Mouse (Mus musculus) stomach, postnatal 0 days (tissue): Measurements from ENCODE around the gene Lmnb2. TPM values are rescaled to one million over a fixed set of nuclear protein-coding genes. Genes with fewer than 3 reads are reported as not detected.

Experiments
- ATAC-seq: fragments of 200-750 bp; cut with Nextera tagmentation; 2 replicates; pipeline ENCODE4 v1.8.0; 2017; ENCODE audit not compliant: low FRiP score, low TSS enrichment
- DNase-seq: peaks from one replicate; pipeline ENCODE4 v3.0.0-alpha.2; 2016; ENCODE audit warnings: low spot score
- H3K27ac ChIP-seq: fragments of 300-500 bp; sonication (generic); replicated peaks from 2 replicates; pipeline ENCODE4 v1.5.1; 2014; ENCODE audit warnings: mild to moderate bottlenecking, control low read depth
- H3K27me3 ChIP-seq: fragments of 300-500 bp; sonication (generic); 2 replicates; pipeline ENCODE4 v1.6.1; 2014; ENCODE audit warnings: low read length; ENCODE audit not compliant: control insufficient read depth, insufficient read depth
- H3K36me3 ChIP-seq: fragments of 300-500 bp; sonication (generic); 2 replicates; pipeline ENCODE4 v1.6.1; 2014; ENCODE audit warnings: low read length, mixed read lengths; ENCODE audit not compliant: control insufficient read depth, insufficient read depth
- H3K4me1 ChIP-seq: fragments of 300-500 bp; sonication (generic); replicated peaks from 2 replicates; pipeline ENCODE4 v1.6.1; 2014; ENCODE audit warnings: antibody characterized with exemption; ENCODE audit not compliant: control insufficient read depth, insufficient read depth
- H3K4me2 ChIP-seq: fragments of 300-500 bp; sonication (generic); replicated peaks from 2 replicates; pipeline ENCODE4 v1.6.1; 2014; ENCODE audit warnings: low read depth, mild to moderate bottlenecking, control low read depth, moderate library complexity
- H3K4me3 ChIP-seq: fragments of 300-500 bp; sonication (generic); 2 replicates; pipeline ENCODE4 v1.5.1; 2014; ENCODE audit warnings: low read depth, low read length, control low read depth
- H3K9ac ChIP-seq: fragments of 300-500 bp; sonication (generic); 2 replicates; pipeline ENCODE4 v1.6.1; 2014; ENCODE audit warnings: mild to moderate bottlenecking, low read length, control low read depth, mixed read lengths
- H3K9me3 ChIP-seq: fragments of 300-500 bp; sonication (generic); 2 replicates; pipeline ENCODE4 v1.6.1; 2016; ENCODE audit warnings: low read length; ENCODE audit not compliant: control insufficient read depth
- CTCF ChIP-seq: IDR thresholded peaks from 2 replicates; pipeline ENCODE4 v1.5.1; 2016; ENCODE audit warnings: antibody characterized with exemption, low read depth, mild to moderate bottlenecking, moderate library complexity
- EP300 ChIP-seq: optimal IDR thresholded peaks from 2 replicates; pipeline ENCODE3; 2016; ENCODE audit warnings: antibody characterized with exemption
- WGBS: fragments of 180-500 bp; shearing (Covaris S2); extraction: QIAGEN DNeasy Blood & Tissue Kit; methylation state at CpG from one replicate; pipeline ENCODE4 v1.1.7; 2014; 5-methylcytosine and 5-hydroxymethylcytosine counted together
- polyA plus RNA-seq: library from polyadenylated mRNA; unstranded; fragments of >200 nt; fragmentation: Nextera tagmentation; extraction: Ambion mirVana; gene quantifications from 2 replicates; pipeline ENCODE4 v1.2.1, GENCODE M21; 2015

Lmnb2 gene
- polyA plus RNA-seq, 1 experiment from 2014 or later, result 12.4 TPM

DNA sequence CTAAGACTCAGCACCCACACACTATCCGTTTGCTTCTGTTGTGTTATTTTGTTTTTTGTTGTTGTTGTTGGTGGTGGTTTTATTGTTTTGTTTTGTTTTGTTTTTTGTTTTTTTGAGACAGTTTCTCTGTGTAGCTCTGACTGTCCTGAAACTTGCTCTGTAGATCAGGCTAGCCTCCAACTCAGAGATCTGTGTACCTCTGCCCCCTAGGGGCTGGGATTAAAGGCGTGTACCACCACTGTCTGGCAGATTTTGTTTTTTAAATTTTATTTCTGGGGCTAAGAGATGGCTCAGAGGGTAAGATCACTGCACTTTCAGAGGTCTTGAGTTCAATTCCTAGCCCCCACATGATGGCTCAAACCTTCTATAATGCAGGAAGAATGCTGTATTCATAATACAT is 37.1 kb downstream of the Lmnb2 start:
- H3K4me1 ChIP-seq, result no peaks in the 10 kb centered on the region
- H3K27me3 ChIP-seq, result no peaks in the 10 kb centered on the region
- 60% methylated on average over 2 of the region's 2 CpGs for WGBS
- H3K9ac ChIP-seq, result no peak overlapping the region
- TF ChIP-seq CTCF (no peak), EP300 (no peak)
- no peak overlapping the region for H3K4me3 ChIP-seq
- ATAC-seq (no peak), DNase-seq (no peak)
- no peak overlapping the region for H3K4me2 ChIP-seq
- H3K9me3 ChIP-seq, result no peaks in the 10 kb centered on the region
- no peak overlapping the region for H3K27ac ChIP-seq
- no peaks in the 10 kb centered on the region for H3K36me3 ChIP-seq

DNA sequence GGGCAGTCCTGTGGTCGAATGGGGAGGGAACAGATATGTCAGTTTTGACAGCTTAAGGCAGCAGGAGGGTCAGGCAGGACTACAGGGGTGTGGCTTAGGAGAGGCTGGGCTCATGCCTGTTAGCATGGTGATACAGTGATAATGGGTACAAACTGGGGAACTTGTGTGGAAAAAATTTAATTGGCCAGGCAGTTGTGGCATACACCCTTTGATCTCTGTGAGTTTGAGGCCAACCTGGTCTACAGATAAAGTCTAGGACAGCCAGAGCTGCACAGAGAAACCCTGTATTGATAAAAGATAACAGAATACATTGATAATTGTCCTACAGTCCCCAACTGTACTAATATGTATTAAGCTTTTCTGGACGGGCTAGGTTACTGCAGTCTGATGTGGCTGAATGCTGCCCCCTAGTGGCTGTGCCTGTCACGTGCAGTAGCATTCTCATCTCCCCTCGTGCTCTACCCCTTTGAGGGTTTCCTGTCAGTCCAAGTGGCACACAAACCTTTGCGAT is 37.9 kb downstream of the Lmnb2 start:
- Histone ChIP-seq H3K27me3 (no peaks in the 10 kb centered on the region), H3K27ac (no peak overlapping the region), H3K9me3 (no peaks in the 10 kb centered on the region), H3K4me3 (no peak overlapping the region), H3K4me1 (no peaks in the 10 kb centered on the region), H3K4me2 (no peak overlapping the region), H3K9ac (no peak overlapping the region), H3K36me3 (no peaks in the 10 kb centered on the region)
- ATAC-seq (peak; percentile 56; the same call in 1 of the 2 replicates), DNase-seq (peak; percentile 72)
- 12% methylated on average over 5 of the region's 5 CpGs for WGBS
- TF ChIP-seq EP300 (no peak), CTCF (peak; percentile 87)

DNA sequence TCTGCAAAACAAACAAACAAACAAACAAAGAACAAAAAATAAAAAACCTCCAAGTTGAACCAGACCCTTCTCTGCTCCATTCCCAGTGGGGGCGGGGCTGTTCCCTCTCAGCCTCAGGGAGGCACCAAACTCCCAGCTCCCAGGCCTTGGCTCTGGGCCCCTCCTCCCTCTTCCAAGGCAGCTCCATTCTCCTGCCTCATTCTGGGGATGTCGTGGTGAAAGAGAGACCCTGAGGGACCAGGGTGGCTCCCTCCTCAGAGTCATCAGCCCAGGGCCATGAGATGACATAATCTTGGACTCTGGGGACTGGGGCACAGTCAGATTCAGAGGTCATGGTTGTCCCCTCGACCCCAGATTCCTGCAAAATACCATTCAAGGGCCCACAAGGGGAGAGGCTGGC is 41.5 kb downstream of the Lmnb2 start:
- no peak for DNase-seq
- Histone ChIP-seq H3K4me3 (no peak overlapping the region), H3K27ac (no peak overlapping the region), H3K9me3 (no peaks in the 10 kb centered on the region), H3K27me3 (no peaks in the 10 kb centered on the region), H3K9ac (no peak overlapping the region), H3K4me2 (no peak overlapping the region), H3K4me1 (no peaks in the 10 kb centered on the region), H3K36me3 (no peaks in the 10 kb centered on the region)
- 27% methylated on average over 3 of the region's 3 CpGs for WGBS
- no peak for TF ChIP-seq CTCF
- TF ChIP-seq EP300, result no peak
- no peak for ATAC-seq

DNA sequence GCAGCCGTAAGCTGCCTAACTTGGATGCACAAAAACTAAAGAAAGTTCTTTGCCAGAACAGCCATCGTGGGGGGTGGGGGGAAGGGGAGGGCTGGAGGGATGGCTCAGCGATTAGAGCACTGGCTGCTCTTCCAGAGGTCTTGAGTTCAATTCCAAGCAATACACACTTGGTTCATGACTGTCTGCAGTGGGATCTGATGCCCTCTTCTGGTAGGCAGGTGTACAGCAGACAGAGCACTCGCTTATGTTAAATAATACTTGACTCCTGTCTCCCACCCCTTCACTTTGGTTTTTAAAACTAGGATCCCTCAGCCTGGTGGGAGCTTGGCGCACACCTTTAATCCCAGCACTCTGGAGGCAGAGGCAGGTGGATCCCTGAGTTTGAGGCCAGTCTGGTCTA is 42.0 kb downstream of the Lmnb2 start:
- Histone ChIP-seq H3K27ac (no peak overlapping the region), H3K4me2 (no peak overlapping the region), H3K4me1 (no peaks in the 10 kb centered on the region), H3K27me3 (no peaks in the 10 kb centered on the region), H3K9ac (no peak overlapping the region), H3K4me3 (no peak overlapping the region), H3K9me3 (no peaks in the 10 kb centered on the region), H3K36me3 (no peaks in the 10 kb centered on the region)
- TF ChIP-seq CTCF (peak; percentile 85), EP300 (no peak)
- WGBS, result 26% methylated on average over 5 of the region's 5 CpGs
- ATAC-seq (no peak), DNase-seq (peak; percentile 63)

DNA sequence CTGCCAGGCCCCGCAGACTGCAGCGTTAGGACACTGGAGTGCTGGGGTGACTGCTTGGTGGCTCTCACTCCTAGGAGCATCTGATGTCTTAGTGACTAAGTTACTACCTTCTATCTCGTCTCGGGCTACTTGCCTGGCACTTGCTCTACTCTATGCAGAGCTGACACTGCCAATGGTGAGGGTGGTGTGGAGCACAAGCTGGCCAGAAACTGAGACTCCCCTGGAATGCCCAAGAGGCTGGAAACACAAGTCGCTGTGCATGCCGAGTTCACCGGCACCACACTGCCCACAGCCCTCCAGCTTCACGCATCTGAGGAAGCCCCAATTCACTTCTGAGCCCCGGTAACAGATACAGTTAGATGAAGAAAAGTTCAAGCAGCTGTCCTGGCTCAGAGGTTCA is 44.0 kb downstream of the Lmnb2 start:
- H3K4me3 ChIP-seq, result no peak overlapping the region
- H3K27ac ChIP-seq, result no peak overlapping the region
- no peak overlapping the region for H3K9ac ChIP-seq
- H3K27me3 ChIP-seq, result no peaks in the 10 kb centered on the region
- H3K4me2 ChIP-seq, result no peak overlapping the region
- no peaks in the 10 kb centered on the region for H3K36me3 ChIP-seq
- DNase-seq, result no peak
- ATAC-seq, result no peak
- TF ChIP-seq EP300 (no peak), CTCF (no peak)
- no peaks in the 10 kb centered on the region for H3K9me3 ChIP-seq
- 69% methylated on average over 9 of the region's 9 CpGs for WGBS
- H3K4me1 ChIP-seq, result no peaks in the 10 kb centered on the region

DNA sequence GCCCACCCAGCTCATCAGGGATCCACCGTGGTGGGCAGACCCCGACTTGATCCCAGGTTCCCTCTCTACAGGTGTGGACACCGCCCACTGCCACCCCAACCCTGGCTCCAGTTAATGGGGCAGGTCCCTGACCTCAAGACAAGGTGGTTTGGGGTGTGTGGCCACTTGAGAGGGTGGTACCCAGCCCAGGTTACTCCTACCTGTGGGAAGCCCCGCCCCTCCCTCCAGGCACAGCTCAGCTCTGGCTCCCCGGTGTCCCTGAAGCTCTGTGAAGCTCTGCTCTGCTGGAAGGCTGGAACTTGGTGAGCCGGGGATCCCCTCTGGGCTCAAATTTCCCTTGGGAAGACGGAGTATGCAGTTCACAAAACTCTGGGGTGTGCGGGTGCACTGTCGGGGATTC is 46.5 kb downstream of the Lmnb2 start, which contains the start of gene Tmprss9:
Gene Tmprss9 (plus strand): TSS at position 268 of the 400 bp plus-strand sequence.
- H3K9me3 ChIP-seq, result no peaks in the 10 kb centered on the region
- DNase-seq (peak; percentile 48), ATAC-seq (0 out of 2 replicates have a peak, but pooled peaks have one; percentile 47)
- no peak within 1 kb of the TSS for H3K4me3 ChIP-seq
- H3K4me1 ChIP-seq, result no peaks in the 10 kb centered on the region
- no peak within 1 kb of the TSS for H3K4me2 ChIP-seq
- WGBS, result 22% methylated on average over 9 of the region's 9 CpGs
- peaks cover 4% of the 10 kb centered on the region; the same call in 1 of the 2 replicates for H3K36me3 ChIP-seq
- no peaks in the 10 kb centered on the region for H3K27me3 ChIP-seq
- H3K27ac ChIP-seq, result no peak within 1 kb of the TSS
- no peak within 1 kb of the TSS for H3K9ac ChIP-seq
- TF ChIP-seq CTCF, result no peak
- TF ChIP-seq EP300, result no peak
